Mouse (Mus musculus) right cerebral cortex, postnatal 36 days (tissue): ENCODE results near the gene Scd2.
"Not testable (repeated sequence)": the region's sequence is repeated elsewhere in the genome, so short reads cannot be mapped to it uniquely, and the experiment has no call there.

Experiments
- DNase-seq, 2 experiments: peaks; one replicate each; pipeline ENCODE4 v3.0.0; 2022; ENCODE audit warnings: low spot score in 2 of 2, mixed read lengths in 1 of 2

The Scd2 gene

GRCm38 (mm10) chr19:44292941-44293768, at the start of gene Scd2:
TSS of gene Scd2 (plus strand) at chr19:44293674.
- no peak for DNase-seq

GRCm38 (mm10) chr19:44245761-44246171, 47.7 kb upstream of the Scd2 start:
- DNase-seq: no peak

- DNase-seq: no peak
Observed at GRCm38 (mm10) chr19:44246341-44246911, 47.0 kb upstream of the Scd2 start.

GRCm38 (mm10) chr19:44247281-44248080, 46.0 kb upstream of the Scd2 start:
- DNase-seq: no peak

- peak; percentile 90 to 93 for DNase-seq
Observed at GRCm38 (mm10) chr19:44248081-44248853, 45.2 kb upstream of the Scd2 start.

- no peak for DNase-seq
Observed at GRCm38 (mm10) chr19:44248854-44249351, 44.6 kb upstream of the Scd2 start.

GRCm38 (mm10) chr19:44251138-44251537, 42.3 kb upstream of the Scd2 start:
- DNase-seq: not testable (repeated sequence)

GRCm38 (mm10) chr19:44251936-44252558, 41.4 kb upstream of the Scd2 start:
- no peak for DNase-seq

- DNase-seq: not testable (repeated sequence)
Observed at GRCm38 (mm10) chr19:44254106-44254505, 39.4 kb upstream of the Scd2 start.

- DNase-seq: no peak
Observed at GRCm38 (mm10) chr19:44257377-44257966, 36.0 kb upstream of the Scd2 start.

- no peak for DNase-seq
Observed at GRCm38 (mm10) chr19:44259484-44259883, 34.0 kb upstream of the Scd2 start.

- DNase-seq: no peak
Observed at GRCm38 (mm10) chr19:44260487-44260886, 33.0 kb upstream of the Scd2 start.

GRCm38 (mm10) chr19:44261774-44262173, 31.7 kb upstream of the Scd2 start:
- DNase-seq: no peak

- DNase-seq: no peak
Observed at GRCm38 (mm10) chr19:44263581-44263980, 29.9 kb upstream of the Scd2 start.

GRCm38 (mm10) chr19:44264226-44264625, 29.2 kb upstream of the Scd2 start:
- DNase-seq: no peak

- DNase-seq: no peak
Observed at GRCm38 (mm10) chr19:44265300-44265699, 28.2 kb upstream of the Scd2 start.

- DNase-seq: no peak
Observed at GRCm38 (mm10) chr19:44265911-44266337, 27.6 kb upstream of the Scd2 start.

GRCm38 (mm10) chr19:44266458-44266823, 27.0 kb upstream of the Scd2 start:
- no peak for DNase-seq

- DNase-seq: peak; percentile 90
Observed at GRCm38 (mm10) chr19:44266824-44267498, 26.5 kb upstream of the Scd2 start.

GRCm38 (mm10) chr19:44267499-44268002, 25.9 kb upstream of the Scd2 start:
- DNase-seq: no peak
